Mouse (Mus musculus) CD4-positive, CD25-positive, alpha-beta regulatory T cell, adult 4 months (primary cell): ENCODE data around the gene Nectin2. TPM values are rescaled to one million over a fixed set of nuclear protein-coding genes. Genes with fewer than 3 reads are reported as not detected.
"Not testable (repeated sequence)": the region's sequence is repeated elsewhere in the genome, so short reads cannot be mapped to it uniquely, and the experiment has no call there.

ENCODE experiments used
- ATAC-seq: one replicate; pipeline ENCODE4 v1.8.0; 2017
- polyA plus RNA-seq, 2 experiments: library from polyadenylated mRNA; unstranded; fragments of 100-300 nt; shearing (Covaris generic); gene quantifications; one replicate each; pipeline ENCODE4 v1.2.1; 2017

Gene Nectin2
- polyA plus RNA-seq, 2 experiments from 2014 or later, result 0.12 TPM; not detected in 1

- ATAC-seq, result no peak
Observed at GRCm38 (mm10) chr7:19702859-19703555, 47.3 kb downstream of the Nectin2 start.

- ATAC-seq, result no peak
Observed at GRCm38 (mm10) chr7:19701069-19701761, 49.1 kb downstream of the Nectin2 start.

DNA sequence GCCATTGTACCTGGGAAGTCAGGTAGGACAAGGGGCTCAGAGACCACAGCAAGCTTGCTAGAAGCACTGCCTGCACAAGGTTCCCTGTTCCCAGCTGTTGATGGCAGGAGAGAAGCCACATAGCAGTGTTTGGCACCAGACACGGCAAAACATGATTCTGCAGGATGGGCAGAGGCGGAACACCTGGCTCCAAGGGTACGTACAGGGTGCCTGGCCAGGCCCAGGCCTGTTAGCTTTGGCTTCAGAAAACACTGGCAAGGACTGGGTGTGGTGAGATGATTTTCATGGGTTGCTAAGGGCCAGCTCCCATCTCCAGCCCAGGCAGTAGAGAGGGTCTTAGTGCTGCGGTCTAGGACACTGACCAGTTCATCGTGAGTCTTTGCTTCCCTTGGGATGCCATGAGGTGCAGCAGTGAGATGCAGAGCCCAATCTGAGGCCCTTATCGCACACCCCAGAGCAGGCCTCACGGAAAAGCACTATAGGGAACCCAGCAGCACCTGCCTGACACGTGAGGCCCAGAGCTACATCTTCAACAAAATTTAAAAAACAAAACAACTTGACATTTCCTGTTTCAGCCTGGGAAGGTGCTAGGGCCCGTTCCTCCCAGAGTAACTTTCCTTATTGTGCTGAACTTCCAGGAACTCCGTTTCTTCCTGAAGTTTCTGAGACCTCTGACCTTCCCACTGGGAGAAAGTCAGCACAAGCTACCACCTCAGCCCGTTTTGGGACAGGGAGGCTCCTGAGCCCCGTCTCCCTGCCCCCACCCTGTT lies 49.8 kb downstream of the Nectin2 start:
- no peak for ATAC-seq

DNA sequence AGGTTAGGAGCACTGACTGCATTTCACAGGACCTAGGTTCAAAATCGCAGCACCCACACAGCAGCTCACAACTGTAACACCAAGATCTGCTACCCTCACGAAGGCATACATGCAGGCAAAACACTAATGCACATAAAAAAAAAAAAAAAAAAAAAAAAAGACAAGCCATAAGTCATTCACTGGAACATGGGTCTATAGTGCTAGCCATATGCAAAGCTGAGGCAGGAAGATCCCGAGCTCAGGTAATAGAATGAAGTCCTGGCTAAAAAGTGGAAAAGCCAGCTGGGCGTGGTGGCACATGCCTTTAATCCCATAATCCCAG lies 50.5 kb downstream of the Nectin2 start:
- no peak for ATAC-seq

DNA sequence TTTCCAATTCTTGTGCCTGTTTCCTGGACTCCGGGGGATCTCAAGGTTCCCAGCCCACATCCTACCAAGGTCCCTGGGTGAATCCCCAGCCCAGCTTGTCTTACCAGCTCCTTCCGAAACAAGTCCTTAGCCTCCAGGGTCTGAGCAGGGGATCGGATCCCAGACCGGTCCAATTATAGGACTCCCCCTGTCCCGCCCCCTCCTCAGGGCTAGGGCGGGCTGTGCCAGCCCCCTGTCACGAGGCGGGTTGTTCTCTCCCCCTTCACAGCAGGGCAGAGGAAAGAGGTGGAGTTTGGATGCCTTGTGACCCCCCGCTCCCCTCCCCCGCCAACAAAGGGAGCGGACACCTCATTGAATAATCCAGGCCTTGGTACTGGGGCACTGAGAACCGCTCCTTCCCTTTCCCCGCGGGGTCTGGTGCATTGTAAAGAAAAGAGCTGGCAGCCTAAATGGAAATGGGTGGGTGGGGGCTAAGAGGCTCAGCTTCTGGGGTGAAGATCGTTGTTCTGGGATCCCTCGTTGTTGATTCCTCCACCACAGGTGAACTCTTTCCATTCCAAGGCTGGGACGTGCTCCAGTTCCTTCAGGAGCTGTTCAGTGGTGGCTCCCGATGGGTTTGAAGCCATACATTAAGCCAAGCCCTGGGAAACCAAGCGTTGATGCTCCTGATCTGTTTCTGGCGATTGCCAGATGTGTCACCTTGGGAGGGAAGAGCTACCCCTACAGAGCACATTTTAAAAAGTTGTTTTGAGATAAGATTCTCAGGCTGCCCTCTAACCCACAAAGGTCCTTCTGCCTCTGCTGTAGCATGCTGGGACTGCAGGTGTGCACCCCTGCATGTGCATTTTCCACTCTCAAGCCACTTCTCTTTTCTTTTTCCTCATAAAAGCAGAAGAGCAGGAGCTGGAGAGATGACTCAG lies 51.1 kb downstream of the Nectin2 start, which contains the start of gene Apoe:
TSS of gene Apoe (minus strand) at position 282 of the 920 bp plus-strand sequence.
- ATAC-seq, result no peak

DNA sequence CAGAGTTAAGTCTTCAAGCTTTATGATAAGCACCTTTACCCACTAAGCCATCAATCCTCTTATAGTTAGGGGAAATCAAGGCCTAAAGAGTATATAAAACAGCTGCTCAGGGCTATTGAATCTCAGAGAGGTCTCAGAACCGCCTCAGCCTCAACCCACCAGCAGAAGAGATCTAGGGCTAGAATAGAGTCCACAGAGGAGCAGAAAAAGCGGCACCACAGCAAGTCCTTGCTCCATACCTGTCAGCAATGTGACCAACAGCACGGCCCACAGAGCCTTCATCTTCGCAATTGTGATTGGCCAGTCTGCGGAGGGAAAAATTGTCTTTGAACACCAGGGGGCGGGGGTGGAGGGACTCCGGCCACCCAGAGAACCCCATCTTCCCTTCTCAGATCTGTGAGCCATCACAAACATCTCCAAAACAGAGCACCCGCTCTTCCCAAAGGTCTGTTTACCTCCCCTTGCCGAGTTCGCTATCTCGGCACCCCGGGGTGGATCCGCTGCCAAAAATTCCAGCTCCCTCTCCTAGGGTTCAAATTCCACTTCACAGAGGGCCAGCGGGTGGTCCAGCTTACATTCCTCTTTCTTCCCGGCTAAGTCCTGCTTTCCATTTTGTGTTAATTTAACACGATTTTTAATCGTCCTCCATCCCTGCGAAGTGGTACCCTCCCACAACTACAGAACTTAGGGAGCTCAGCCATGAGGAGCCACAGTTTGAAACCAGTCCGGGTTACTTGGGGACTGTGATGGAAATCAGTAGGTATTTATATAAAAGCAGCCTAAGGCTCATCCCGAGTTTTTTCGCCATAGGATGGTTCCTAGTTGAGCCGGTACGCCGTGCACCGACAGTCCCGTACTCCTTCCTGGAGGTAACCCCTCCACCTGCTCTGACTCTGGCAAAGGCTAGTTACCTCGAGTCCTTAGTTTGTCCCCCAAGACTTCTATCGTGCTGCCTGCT lies 52.1 kb downstream of the Nectin2 start:
- no peak for ATAC-seq

DNA sequence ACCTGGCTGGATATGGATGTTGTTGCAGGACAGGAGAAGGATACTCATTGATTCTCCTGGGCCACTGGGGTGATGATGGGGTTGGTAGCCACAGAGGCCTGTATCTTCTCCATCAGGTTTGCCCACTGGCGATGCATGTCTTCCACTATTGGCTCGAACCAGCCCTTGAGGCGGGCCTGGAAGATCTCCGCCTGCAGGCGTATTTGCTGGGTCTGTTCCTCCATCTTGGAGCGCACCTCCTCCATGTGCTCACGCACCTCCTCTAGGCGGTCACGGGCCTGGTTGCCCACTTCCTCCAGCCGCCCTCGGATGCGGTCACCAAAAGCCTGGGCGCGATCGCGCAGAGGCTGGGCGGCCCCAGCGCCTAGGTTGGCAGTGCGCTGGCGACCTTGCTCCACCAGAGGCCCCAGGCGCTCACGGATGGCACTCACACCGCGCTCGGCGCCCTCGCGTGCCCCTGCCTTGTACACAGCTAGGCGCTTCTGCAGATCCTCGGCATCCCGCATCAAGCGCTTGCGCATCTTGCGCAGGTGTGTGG lies 53.9 kb downstream of the Nectin2 start:
- no peak for ATAC-seq

DNA sequence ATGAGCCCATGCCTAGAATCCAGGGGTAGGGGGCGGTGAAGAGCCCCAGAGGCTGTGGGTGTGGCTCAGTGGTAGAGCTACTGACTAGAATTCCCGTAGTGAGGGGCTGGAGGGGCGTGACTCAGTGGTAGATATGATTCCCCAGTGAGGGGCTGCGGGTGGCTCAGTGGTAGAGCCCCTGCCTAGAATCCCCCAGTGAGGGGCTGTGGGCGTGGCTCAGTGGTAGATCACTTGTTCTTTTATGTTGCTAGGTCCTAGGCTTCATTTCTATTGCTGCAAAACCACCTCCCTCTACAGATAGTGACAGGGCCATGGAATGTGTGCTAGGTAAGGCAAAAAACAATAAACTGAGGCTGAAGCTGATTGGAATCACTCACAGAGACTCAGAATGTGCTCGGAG lies 54.4 kb downstream of the Nectin2 start:
- ATAC-seq, result no peak

- ATAC-seq, result no peak
Observed at GRCm38 (mm10) chr7:19695213-19695594, 55.1 kb downstream of the Nectin2 start.

GRCm38 (mm10) chr7:19694336-19695212 lies 55.7 kb downstream of the Nectin2 start:
- ATAC-seq, result no peak

GRCm38 (mm10) chr7:19693421-19693820 lies 56.9 kb downstream of the Nectin2 start:
- no peak for ATAC-seq

GRCm38 (mm10) chr7:19691873-19692865 lies 58.1 kb downstream of the Nectin2 start, which contains the start of gene Apoc1:
Apoc1 (minus strand) TSS chr7:19692660.
- no peak for ATAC-seq

DNA sequence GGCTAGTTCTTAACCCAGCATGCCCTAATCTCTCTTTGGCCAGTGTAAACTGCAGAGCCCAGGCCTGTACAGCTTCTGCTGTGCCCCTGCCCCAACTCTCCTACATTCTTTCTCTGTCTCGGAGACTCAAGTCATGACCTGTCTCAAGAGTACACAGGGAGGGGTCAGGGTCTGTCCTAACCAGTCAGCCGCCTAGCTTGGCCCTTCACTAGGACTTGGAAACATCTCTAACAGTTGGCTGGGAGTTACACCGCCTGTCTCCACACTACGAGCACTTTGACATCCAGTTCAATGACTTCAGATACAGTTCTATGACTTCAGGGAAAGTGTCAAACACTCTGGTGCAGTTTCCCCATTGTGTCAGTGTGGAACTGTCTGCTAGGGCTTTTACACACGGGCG lies 58.8 kb downstream of the Nectin2 start:
- no peak for ATAC-seq

DNA sequence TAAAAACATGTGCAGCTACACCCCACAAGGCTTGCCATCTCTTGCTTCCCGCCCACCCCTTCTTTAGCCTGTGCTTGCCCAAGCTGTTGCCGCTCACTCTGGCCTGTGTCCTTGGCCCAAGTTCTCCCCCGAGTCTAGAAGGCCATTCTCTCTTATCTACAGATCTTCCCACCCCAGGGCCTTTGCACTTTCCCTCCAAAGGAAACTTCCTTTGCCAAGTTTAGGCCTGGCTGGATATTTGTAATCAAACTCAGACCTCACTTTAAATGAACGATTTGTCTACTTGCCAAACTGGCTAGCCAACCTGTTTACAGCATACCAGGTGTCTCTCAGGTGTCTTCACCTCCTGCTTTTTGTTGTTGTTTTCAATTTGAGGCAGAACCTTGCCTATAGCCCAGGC lies 59.4 kb downstream of the Nectin2 start:
- ATAC-seq, result no peak

DNA sequence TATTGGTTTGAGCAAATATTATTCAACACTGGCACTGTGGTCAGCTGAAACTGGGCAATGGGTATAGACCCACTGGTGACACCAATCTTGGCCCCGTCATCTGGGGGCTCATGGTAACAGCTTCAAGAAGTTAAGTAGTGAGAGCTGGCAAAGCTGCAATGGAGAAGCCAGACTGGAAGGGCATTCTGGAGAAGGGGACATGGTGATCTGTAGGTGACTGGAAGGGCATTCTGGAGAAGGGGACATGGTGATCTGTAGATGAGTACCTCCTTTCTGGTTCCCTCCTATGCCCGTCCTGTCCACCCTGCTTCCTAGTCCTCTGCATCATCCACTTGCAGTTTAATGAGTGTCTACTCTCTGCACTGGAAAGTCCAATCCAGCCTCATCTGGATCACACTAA lies 61.7 kb downstream of the Nectin2 start:
- ATAC-seq, result no peak

- no peak for ATAC-seq
Observed at GRCm38 (mm10) chr7:19688101-19688500, 62.2 kb downstream of the Nectin2 start.

GRCm38 (mm10) chr7:19686927-19687583 lies 63.2 kb downstream of the Nectin2 start:
- ATAC-seq, result not testable (repeated sequence)

- ATAC-seq, result no peak
Observed at GRCm38 (mm10) chr7:19686521-19686920, 63.8 kb downstream of the Nectin2 start.
